Mouse (Mus musculus) limb, embryonic 11.5 days (tissue): ENCODE measurements around the gene Gm10272. TPM values are rescaled to one million over a fixed set of nuclear protein-coding genes. Genes with fewer than 3 reads are reported as not detected.
"Not testable (repeated sequence)": the region's sequence is repeated elsewhere in the genome, so short reads cannot be mapped to it uniquely, and the experiment has no call there.

ENCODE experiments used
- ATAC-seq: fragments of 200-750 bp; cut with Nextera tagmentation; 2 replicates; pipeline ENCODE4 v1.8.0; 2017; ENCODE audit warnings: low read depth; ENCODE audit not compliant: insufficient number of reproducible peaks, low FRiP score, low TSS enrichment
- DNase-seq: peaks from one replicate; pipeline ENCODE4 v3.0.0-alpha.2; 2015; ENCODE audit warnings: low spot score
- H3K27ac ChIP-seq: fragments of 300-500 bp; sonication (generic); replicated peaks from 2 replicates; pipeline ENCODE4 v1.5.1; 2014; ENCODE audit warnings: low read depth, mild to moderate bottlenecking, low read length
- H3K27me3 ChIP-seq: fragments of 300-500 bp; sonication (generic); 2 replicates; pipeline ENCODE4 v1.6.1; 2014; ENCODE audit warnings: mild to moderate bottlenecking, low read length, mixed read lengths; ENCODE audit not compliant: control insufficient read depth, insufficient read depth
- H3K36me3 ChIP-seq: fragments of 300-500 bp; sonication (generic); 2 replicates; pipeline ENCODE4 v1.6.1; 2014; ENCODE audit warnings: mild to moderate bottlenecking, low read length, moderate library complexity, mixed read lengths; ENCODE audit not compliant: control insufficient read depth, insufficient read depth
- H3K4me1 ChIP-seq: fragments of 300-500 bp; sonication (generic); 2 replicates; pipeline ENCODE4 v1.6.1; 2014; ENCODE audit warnings: low read length, mixed read lengths; ENCODE audit not compliant: control insufficient read depth, insufficient read depth
- H3K4me2 ChIP-seq: fragments of 300-500 bp; sonication (generic); 2 replicates; pipeline ENCODE4 v1.6.1; 2014; ENCODE audit warnings: low read depth, mild to moderate bottlenecking, moderate library complexity; ENCODE audit not compliant: severe bottlenecking
- H3K4me3 ChIP-seq: fragments of 300-500 bp; sonication (generic); 2 replicates; pipeline ENCODE4 v1.5.1; 2014; ENCODE audit warnings: low read depth, low read length
- H3K9ac ChIP-seq: fragments of 300-500 bp; sonication (generic); 2 replicates; pipeline ENCODE4 v1.6.1; 2014; ENCODE audit warnings: mild to moderate bottlenecking, low read length
- H3K9me3 ChIP-seq: fragments of 300-500 bp; sonication (generic); 2 replicates; pipeline ENCODE4 v1.6.1; 2016; ENCODE audit warnings: low read length; ENCODE audit not compliant: control insufficient read depth
- WGBS: fragments of 180-500 bp; shearing (Covaris S2); extraction: QIAGEN DNeasy Blood & Tissue Kit; methylation state at CpG from one replicate; pipeline ENCODE4 v1.1.7; 2014; 5-methylcytosine and 5-hydroxymethylcytosine counted together
- polyA plus RNA-seq: library from polyadenylated mRNA; unstranded; fragments of >200 nt; fragmentation: Nextera tagmentation; extraction: Ambion mirVana; gene quantifications from 2 replicates; pipeline ENCODE4 v1.2.1, GENCODE M21; 2014

Gene Gm10272
- polyA plus RNA-seq, 1 experiment from 2014 or later = not detected

DNA sequence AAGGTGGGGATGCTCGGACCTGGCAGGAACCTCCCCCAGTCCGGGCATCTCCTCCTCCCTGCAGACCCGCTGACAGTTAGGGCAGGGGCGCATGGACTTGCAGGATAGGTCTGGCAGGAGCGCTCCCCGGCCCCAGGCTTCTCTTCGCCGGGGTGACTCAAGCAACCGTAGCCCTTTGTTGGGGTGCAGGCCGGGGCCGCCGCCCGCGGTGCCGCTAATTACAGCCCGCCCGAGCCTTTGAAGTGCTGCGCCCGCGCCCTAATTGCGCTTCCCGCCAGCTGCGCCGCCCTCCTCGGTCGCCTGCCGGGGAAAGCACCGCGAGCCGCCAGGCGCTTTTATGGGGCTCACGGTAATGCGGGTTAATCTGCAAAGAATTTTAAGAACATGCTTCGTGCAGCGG is 28.9 kb upstream of the Gm10272 start:
- H3K4me2 ChIP-seq = peak overlapping the region; percentile 82
- H3K27ac ChIP-seq = no peak overlapping the region
- H3K9me3 ChIP-seq = no peaks in the 10 kb centered on the region; the same call in 1 of the 2 replicates
- DNase-seq (peak; percentile 75), ATAC-seq (no peak)
- peak overlapping the region; percentile 37 for H3K9ac ChIP-seq
- H3K27me3 ChIP-seq = peaks cover 14% of the 10 kb centered on the region
- peak overlapping the region; percentile 29 for H3K4me3 ChIP-seq
- H3K4me1 ChIP-seq = peaks cover 23% of the 10 kb centered on the region
- under 1% methylated on average over 35 of the region's 35 CpGs for WGBS
- no peaks in the 10 kb centered on the region for H3K36me3 ChIP-seq

DNA sequence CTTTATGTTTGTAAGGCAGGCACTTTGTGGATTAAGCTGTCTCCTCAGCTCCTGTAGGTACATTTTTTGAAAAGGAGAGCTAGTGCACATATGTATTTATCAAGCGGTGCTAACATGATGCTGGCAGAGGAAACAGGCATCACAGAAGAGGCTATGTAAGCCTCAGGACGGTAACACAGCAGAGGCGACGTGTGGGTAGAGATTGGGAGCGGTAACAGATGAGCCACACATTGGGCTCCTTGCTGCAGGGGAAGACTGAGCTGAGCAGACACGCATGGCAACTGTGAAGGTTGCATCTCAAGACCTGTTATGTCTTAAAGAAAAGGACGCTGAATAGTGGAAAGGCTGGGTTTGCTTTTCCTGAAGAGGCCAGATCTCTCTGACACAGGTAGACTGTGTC is 23.4 kb upstream of the Gm10272 start:
- Histone ChIP-seq H3K27me3 (peaks cover 30% of the 10 kb centered on the region), H3K27ac (no peak overlapping the region), H3K4me2 (no peak overlapping the region), H3K4me3 (no peak overlapping the region), H3K4me1 (peaks cover 19% of the 10 kb centered on the region), H3K9ac (no peak overlapping the region), H3K36me3 (no peaks in the 10 kb centered on the region), H3K9me3 (no peaks in the 10 kb centered on the region)
- 78% methylated on average over 7 of the region's 7 CpGs for WGBS
- DNase-seq = no peak
- ATAC-seq = no peak

DNA sequence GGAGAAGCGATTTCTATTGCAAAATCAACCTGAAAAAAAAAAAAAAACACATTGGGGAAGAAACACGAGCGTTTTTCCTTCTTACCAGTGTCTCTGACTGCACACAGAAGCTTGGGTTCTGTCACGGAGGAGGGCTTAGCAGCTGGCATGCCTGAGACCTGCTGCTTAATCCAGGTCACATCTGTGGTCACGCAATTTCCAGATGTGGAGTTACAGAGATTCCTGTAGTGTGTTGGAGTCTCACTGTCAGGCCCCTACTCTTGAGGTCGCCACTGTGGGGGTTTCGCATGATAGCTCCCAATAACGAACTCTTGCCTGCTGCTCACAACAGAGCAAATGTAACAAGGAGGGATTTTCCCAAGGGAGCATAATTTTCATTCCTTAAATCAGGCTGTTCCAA is 22.2 kb upstream of the Gm10272 start:
- no peak overlapping the region for H3K4me2 ChIP-seq
- peaks cover 14% of the 10 kb centered on the region for H3K4me1 ChIP-seq
- H3K27ac ChIP-seq = no peak overlapping the region
- peak; percentile 49; the same call in 1 of the 2 replicates for ATAC-seq
- 20% methylated on average over 8 of the region's 8 CpGs for WGBS
- no peak overlapping the region for H3K4me3 ChIP-seq
- H3K27me3 ChIP-seq = peaks cover 27% of the 10 kb centered on the region
- H3K9ac ChIP-seq = no peak overlapping the region
- H3K36me3 ChIP-seq = no peaks in the 10 kb centered on the region
- no peaks in the 10 kb centered on the region for H3K9me3 ChIP-seq
- peak; percentile 75 for DNase-seq

DNA sequence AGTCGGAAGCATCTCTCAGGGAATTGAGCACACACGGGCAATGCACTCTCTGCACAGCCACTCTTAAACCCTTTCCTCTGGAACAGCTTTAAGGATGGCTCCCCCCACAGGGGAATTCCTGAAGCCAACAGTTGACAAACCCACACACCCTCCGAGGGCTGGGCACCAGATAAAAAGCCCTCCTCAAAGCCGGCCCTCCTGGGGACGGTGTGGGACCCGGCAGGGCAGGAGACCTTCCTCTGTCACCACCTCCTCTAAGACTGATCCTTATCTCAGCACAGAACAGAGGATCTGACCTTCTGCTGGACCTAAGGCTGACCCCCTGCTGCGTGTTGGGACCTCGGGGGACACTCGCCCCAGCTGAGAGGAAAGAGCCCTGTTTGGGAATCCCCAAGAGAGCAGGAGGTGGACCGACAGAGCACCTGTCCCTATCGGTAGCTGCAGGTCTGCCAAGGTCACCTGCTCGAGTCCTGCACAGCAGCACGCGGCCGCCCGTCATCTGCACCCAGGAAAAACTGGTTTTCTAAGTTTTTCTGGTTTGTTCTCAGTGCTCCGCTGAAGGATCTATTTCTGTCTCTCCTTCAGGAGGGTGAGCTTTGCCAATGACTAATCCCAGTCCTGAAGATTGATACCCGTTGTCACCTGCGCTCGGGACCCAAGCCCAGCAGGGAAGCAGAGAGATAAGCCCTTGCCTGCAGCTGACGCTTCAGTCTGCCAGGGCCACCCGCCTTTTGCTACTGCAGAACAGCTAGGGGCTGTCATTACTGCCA is 20.3 kb upstream of the Gm10272 start, which contains the start of gene Tspear:
TSS of gene Tspear (plus strand) at position 675 of the 770 bp plus-strand sequence.
- Histone ChIP-seq H3K36me3 (no peaks in the 10 kb centered on the region), H3K27me3 (peaks cover 27% of the 10 kb centered on the region), H3K9ac (no peak within 1 kb of the TSS), H3K27ac (no peak within 1 kb of the TSS), H3K9me3 (no peaks in the 10 kb centered on the region), H3K4me2 (no peak within 1 kb of the TSS), H3K4me3 (no peak within 1 kb of the TSS), H3K4me1 (peaks cover 14% of the 10 kb centered on the region)
- no peak for DNase-seq
- 4% methylated on average over 22 of the region's 22 CpGs for WGBS
- ATAC-seq = no peak

DNA sequence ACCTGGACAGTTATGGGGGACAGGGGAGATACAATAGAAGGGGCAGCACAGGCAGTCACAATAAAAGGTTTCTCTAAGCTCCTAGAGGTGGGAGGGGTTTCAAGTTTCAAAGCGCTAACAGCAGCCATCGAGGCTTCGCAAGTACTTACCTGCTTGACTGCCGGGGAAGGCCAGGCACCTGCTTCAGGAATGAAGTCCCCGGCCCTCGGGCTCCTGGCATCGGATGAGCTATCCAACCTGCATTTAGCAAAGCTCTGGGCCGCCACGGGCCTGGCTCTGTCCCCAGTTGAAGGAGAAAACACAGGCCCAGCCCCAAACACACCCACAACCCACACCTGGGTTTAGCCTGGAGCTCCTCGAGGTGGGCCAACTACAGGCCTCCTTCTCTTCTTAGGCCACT is 19.4 kb upstream of the Gm10272 start:
- H3K27me3 ChIP-seq = peaks cover 27% of the 10 kb centered on the region
- H3K27ac ChIP-seq = no peak overlapping the region
- H3K9me3 ChIP-seq = no peaks in the 10 kb centered on the region
- no peak overlapping the region for H3K4me3 ChIP-seq
- DNase-seq (no peak), ATAC-seq (no peak)
- no peak overlapping the region for H3K9ac ChIP-seq
- peaks cover 12% of the 10 kb centered on the region for H3K4me1 ChIP-seq
- H3K4me2 ChIP-seq = no peak overlapping the region
- H3K36me3 ChIP-seq = no peaks in the 10 kb centered on the region
- WGBS = 17% methylated on average over 10 of the region's 10 CpGs

DNA sequence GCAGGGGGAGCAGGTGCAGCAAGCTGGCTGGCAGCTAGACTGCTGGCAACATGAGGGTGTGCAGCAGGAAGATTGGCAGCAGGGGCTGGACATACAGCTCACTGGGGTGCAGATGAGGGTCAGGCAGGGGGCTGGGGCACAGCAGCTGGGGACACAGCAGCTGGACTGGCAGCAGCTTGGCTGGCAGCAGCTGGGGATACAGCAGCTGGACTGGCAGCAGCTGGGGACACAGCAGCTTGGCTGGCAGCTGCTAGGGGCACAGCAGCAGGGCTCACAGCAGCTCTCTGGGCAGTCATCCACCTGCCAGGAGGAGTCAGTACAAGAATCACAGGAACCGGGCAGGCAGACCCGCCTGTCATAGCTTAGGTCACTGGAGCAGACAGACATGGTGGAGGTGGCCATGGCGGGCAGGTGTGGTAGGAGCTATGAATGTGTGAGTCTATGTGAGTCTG is 16.0 kb upstream of the Gm10272 start, which contains the start of gene Gm19402:
TSS of gene Gm19402 (minus strand) at position 402 of the 452 bp plus-strand sequence.
- not testable (repeated sequence) for H3K4me2 ChIP-seq, H3K36me3 ChIP-seq, H3K27ac ChIP-seq, DNase-seq, H3K9me3 ChIP-seq, H3K9ac ChIP-seq, H3K4me3 ChIP-seq, ATAC-seq, H3K4me1 ChIP-seq
- 69% methylated on average over 3 of the region's 3 CpGs for WGBS
- peaks cover 23% of the 10 kb centered on the region for H3K27me3 ChIP-seq

DNA sequence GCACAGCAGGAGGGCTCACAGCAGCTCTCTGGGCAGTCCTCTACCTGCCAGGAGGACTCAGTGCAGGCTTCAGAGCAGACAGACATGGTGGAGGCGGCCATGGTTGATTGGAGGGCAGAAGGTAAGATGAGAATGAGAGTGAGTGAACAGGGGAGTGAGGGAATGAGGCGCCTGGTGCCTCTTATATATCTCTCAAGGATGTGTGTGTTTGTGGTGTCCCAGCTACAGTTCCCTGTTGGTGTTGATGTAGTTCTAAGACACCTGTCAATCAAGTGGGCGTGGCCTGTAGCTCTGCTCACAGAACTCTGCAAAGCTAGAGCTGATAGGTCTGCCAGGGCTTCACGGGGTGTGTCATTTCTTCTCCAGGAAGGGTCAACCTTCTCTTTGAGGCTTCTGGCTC is 9.3 kb upstream of the Gm10272 start, which contains the start of gene Gm9508:
TSS of gene Gm9508 (minus strand) at position 101 of the 400 bp plus-strand sequence.
- H3K4me3 ChIP-seq = no peak within 1 kb of the TSS
- H3K4me1 ChIP-seq = no peaks in the 10 kb centered on the region
- WGBS = 36% methylated on average over 4 of the region's 4 CpGs
- no peaks in the 10 kb centered on the region for H3K9me3 ChIP-seq
- no peaks in the 10 kb centered on the region for H3K36me3 ChIP-seq
- no peak within 1 kb of the TSS for H3K9ac ChIP-seq
- no peak within 1 kb of the TSS for H3K27ac ChIP-seq
- ATAC-seq (no peak), DNase-seq (no peak)
- no peak within 1 kb of the TSS for H3K4me2 ChIP-seq
- no peaks in the 10 kb centered on the region for H3K27me3 ChIP-seq

DNA sequence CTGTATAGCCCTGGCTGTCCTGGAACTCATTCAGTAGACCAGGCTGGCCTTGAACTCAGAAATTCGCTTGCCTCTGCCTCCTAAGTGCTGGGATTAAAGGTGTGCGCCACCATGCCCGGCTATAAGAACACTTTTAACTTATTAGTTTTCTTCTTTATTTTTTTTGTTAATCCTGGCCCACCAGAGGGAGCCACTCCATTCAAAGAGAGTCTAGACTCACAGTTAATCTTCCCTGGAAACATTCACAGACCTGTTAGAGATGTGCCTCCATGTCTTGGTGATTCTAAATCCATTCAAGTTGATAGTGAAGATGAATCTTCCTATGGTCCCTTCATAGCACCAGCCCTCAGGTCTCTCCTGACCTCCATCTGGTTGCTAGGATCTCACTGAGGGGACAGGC is 3.4 kb downstream of the Gm10272 start:
- Histone ChIP-seq H3K9me3 (no peaks in the 10 kb centered on the region; the same call in 1 of the 2 replicates), H3K27me3 (no peaks in the 10 kb centered on the region), H3K9ac (no peak overlapping the region), H3K36me3 (no peaks in the 10 kb centered on the region), H3K4me2 (no peak overlapping the region), H3K4me1 (no peaks in the 10 kb centered on the region), H3K27ac (no peak overlapping the region), H3K4me3 (no peak overlapping the region)
- ATAC-seq (no peak), DNase-seq (no peak)
- WGBS = 84% methylated on average over 3 of the region's 3 CpGs
